Mouse (Mus musculus): ENCODE data around the gene Emc9. TPM values are rescaled to one million over a fixed set of nuclear protein-coding genes. Genes with fewer than 3 reads are reported as not detected.
A peak's percentile ranks its signal among the peaks of the same experiment; 100 is the strongest.

Gene Emc9
- polyA plus RNA-seq, 1 experiment from 2014 or later = 7.9 TPM

DNA sequence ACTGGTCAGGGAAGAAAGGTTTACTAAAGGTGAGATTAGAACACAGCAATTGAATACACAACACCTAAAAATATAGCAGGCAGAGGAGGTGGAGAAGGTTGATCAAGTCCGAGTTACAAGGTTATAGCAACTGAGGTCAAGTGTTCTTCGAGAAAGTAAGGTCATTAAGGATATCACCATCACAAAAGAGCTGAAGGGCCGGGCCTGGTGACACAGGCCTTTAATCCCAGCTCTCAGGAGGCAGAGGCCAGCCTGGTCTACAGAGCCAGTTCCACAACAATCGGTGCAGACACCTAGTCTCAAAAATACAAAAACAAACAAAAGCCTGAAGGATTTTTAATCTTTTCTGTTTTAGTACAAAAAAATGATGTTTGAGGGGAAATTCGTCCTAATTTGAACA is 33.8 kb downstream of the Emc9 start:
- H3K4me3 ChIP-seq = no peak overlapping the region
- H3K36me3 ChIP-seq = peaks cover 21% of the 10 kb centered on the region
- H3K27ac ChIP-seq (replicated peaks) = no peak overlapping the region
- no peaks in the 10 kb centered on the region for H3K9me3 ChIP-seq (replicated peaks)
- DNase-seq (ENCODE audit: low spot score) = no peak
- H3K4me1 ChIP-seq = 0 out of 2 replicates have a peak, but pooled peaks cover 2% of the 10 kb centered on the region
- no peaks in the 10 kb centered on the region for H3K27me3 ChIP-seq (ENCODE audit: low read depth, poor library complexity, severe bottlenecking)
- WGBS = 75% methylated on average over 5 of the region's 5 CpGs

DNA sequence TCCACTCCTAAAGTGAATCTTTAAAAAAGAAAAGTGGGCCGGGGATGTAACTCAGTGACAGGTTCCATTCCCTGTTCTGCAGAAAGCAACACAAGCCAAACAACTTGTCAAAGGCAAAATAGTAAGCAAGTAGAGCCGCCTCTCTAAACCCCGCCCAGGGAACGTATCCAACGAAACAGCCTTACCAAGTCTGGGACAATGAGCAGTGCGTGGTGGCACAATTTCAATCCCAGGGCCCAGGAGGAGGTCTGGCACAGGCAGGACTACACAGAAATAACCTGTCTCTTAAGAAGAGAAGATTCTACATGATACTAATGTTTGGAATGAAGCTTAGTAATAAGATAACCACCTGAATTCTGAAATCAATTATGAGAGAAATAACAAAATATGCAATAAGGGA is 34.9 kb downstream of the Emc9 start:
- H3K27me3 ChIP-seq (ENCODE audit: low read depth, poor library complexity, severe bottlenecking) = no peaks in the 10 kb centered on the region
- H3K27ac ChIP-seq (replicated peaks) = no peak overlapping the region
- H3K36me3 ChIP-seq = peaks cover 26% of the 10 kb centered on the region
- DNase-seq (ENCODE audit: low spot score) = no peak
- H3K4me3 ChIP-seq = no peak overlapping the region
- H3K9me3 ChIP-seq (replicated peaks) = no peaks in the 10 kb centered on the region
- WGBS = 93% methylated on average over 6 of the region's 6 CpGs
- 0 out of 2 replicates have a peak, but pooled peaks cover 2% of the 10 kb centered on the region for H3K4me1 ChIP-seq

DNA sequence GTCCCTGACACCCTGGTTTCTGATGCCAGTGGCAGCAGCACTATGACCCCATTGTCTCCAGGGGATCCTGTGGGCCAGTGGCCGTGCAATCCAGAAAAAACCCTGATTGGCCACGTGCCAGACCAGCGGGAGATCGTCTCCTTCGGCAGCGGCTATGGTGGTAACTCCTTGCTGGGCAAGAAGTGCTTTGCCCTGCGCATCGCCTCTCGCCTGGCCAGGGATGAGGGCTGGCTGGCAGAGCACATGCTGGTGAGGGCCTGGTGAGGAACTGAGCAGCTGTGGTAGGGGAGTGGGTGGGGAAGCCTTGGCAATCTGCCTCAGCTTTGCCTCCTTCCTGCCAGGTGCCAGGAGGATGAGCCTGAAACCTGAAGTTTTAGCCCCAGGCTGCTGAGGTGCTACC is 40.8 kb downstream of the Emc9 start:
- Histone ChIP-seq H3K4me3 (no peak overlapping the region), H3K27me3 (ENCODE audit: low read depth, poor library complexity, severe bottlenecking) (0 out of 2 replicates have a peak, but pooled peaks cover 4% of the 10 kb centered on the region), H3K27ac (replicated peaks) (no peak overlapping the region), H3K4me1 (peaks cover 22% of the 10 kb centered on the region), H3K36me3 (peaks cover 44% of the 10 kb centered on the region), H3K9me3 (replicated peaks) (no peaks in the 10 kb centered on the region)
- WGBS = 93% methylated on average over 9 of the region's 9 CpGs
- no peak for DNase-seq (ENCODE audit: low spot score)

DNA sequence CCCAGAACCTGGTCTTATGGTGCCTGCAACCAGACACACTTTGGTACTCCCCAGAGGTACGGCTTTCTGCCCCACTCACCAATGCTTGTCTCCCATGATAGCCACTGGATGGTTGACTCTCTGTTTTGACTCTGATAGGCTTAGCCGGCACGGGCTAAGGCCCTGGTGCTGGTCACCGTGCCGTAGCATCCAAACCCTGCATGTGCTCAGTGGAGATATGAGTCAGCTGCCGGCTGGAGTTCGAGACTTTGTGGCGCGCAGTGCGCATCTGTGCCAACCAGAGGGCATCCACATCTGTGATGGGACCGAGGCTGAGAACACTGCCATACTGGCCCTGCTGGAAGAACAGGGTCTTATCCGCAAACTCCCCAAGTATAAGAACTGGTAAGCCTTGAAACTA is 42.8 kb downstream of the Emc9 start:
- Histone ChIP-seq H3K4me3 (no peak overlapping the region), H3K27ac (replicated peaks) (no peak overlapping the region), H3K4me1 (peaks cover 22% of the 10 kb centered on the region), H3K9me3 (replicated peaks) (no peaks in the 10 kb centered on the region), H3K27me3 (ENCODE audit: low read depth, poor library complexity, severe bottlenecking) (peaks cover 9% of the 10 kb centered on the region; the same call in 1 of the 2 replicates), H3K36me3 (peaks cover 25% of the 10 kb centered on the region)
- 97% methylated on average over 12 of the region's 12 CpGs for WGBS
- no peak for DNase-seq (ENCODE audit: low spot score)

DNA sequence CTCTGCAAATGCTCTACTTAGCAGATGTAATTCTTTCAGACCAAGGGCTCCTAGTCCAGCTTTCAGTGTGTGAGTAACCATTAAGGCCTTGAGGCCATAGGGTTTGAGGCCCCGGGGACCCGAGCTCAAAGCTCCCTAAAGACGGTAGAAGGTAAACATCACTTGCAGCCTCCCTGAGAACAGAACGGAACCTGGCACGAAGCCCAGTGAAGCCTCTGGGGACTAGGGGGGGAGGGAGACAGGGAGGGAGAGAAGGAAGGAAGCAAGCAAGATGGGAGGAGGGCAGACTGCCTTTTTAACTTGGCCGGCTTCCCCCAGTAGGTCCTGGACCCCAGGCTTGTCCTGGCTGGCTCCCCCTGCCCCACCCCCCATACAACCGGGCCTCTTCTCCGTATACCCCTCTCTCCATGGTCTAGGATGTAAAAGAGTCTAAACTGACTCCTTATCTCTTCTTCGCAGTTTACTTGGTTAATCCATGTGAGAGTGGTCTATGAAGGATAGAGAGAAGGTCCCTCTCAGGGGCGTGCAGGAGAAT is 44.2 kb downstream of the Emc9 start:
- peaks cover 22% of the 10 kb centered on the region for H3K4me1 ChIP-seq
- peaks cover 9% of the 10 kb centered on the region; the same call in 1 of the 2 replicates for H3K27me3 ChIP-seq (ENCODE audit: low read depth, poor library complexity, severe bottlenecking)
- peak overlapping the region; percentile 86 for H3K27ac ChIP-seq (replicated peaks)
- no peak for DNase-seq (ENCODE audit: low spot score)
- 11% methylated on average over 10 of the region's 10 CpGs for WGBS
- peak overlapping the region; percentile 73 for H3K4me3 ChIP-seq
- peaks cover 19% of the 10 kb centered on the region for H3K36me3 ChIP-seq
- H3K9me3 ChIP-seq (replicated peaks) = no peaks in the 10 kb centered on the region

DNA sequence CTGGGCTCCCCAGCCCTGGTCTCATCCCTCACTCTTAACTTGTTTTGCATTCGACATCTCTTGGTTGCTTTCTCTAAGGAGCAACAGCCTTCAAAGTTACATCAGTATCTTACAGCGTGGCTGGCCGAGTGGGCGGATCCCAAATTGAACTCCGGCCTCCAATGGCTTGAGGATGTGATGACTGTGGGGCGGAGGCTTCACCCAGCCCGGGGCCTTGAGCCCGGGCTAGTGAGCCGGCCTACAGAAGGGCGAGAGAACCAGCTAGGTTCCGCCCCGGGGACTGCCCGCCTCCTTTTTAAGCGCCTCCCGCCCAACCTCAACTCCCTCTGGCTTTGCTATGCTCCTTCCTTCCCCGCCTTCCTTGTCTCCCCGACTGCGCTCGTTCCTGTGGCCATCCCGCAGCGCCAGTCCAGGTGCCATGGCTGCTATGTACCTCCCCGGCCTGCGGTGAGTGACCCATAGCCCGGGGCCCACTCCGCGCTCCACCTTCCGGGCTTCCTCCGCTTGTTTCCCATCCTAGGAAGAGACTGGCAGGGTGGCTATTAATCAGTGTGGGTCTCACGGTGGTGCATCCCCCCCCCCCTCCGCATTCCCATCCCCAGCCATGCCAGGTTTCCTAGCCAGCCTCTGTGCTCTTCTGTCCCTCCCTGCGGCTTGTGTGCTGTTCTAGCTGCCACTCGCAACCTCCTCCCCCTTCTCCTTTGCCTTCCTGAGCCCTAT is 44.9 kb downstream of the Emc9 start, which contains the start of gene Pck2:
TSS of gene Pck2 (plus strand) at position 200 of the 720 bp plus-strand sequence.
- peaks cover 9% of the 10 kb centered on the region; the same call in 1 of the 2 replicates for H3K27me3 ChIP-seq (ENCODE audit: low read depth, poor library complexity, severe bottlenecking)
- H3K4me1 ChIP-seq = peaks cover 22% of the 10 kb centered on the region
- peaks cover 18% of the 10 kb centered on the region for H3K36me3 ChIP-seq
- peak within 1 kb of the TSS; percentile 73 for H3K4me3 ChIP-seq
- H3K27ac ChIP-seq (replicated peaks) = peak within 1 kb of the TSS; percentile 86
- H3K9me3 ChIP-seq (replicated peaks) = no peaks in the 10 kb centered on the region
- WGBS = under 1% methylated on average over 32 of the region's 32 CpGs
- DNase-seq (ENCODE audit: low spot score) = peak; percentile 81

DNA sequence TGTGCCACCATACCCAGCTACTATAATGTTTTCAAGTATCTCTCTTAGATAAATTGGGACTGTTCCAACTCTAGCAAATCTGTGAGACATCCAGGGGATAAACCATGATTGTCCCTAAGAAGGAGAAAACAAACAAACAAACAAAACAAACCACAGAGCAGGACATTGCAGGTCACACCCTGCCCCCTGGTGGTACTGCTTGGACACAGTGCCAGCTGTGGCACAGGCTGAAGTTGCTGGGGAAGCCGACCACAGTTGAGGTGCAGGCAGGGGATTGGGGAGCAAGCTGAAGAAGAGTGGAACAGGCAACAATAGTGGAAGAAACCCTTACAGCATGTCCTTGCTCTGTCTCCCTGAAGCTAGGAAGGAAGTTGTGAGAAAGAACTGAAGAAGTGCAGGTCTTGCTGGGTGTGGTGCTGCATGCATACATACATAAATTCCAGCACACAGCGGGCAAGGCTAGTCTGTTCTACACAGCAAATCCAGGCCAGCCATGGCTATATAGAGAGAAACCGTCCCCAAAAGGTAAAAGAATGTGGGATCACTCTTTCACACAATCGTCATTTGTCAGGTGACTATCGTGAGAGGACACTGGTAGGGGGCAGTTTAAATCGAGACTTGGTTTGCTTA is 48.9 kb downstream of the Emc9 start:
- Histone ChIP-seq H3K27ac (replicated peaks) (no peak overlapping the region), H3K4me3 (no peak overlapping the region), H3K4me1 (peaks cover 18% of the 10 kb centered on the region), H3K9me3 (replicated peaks) (no peaks in the 10 kb centered on the region), H3K36me3 (no peaks in the 10 kb centered on the region), H3K27me3 (ENCODE audit: low read depth, poor library complexity, severe bottlenecking) (peaks cover 9% of the 10 kb centered on the region; the same call in 1 of the 2 replicates)
- 58% methylated on average over 6 of the region's 6 CpGs for WGBS
- peak; percentile 30 for DNase-seq (ENCODE audit: low spot score)

Other genes with a start within 250 kb of the Emc9 start
- 60.9 and 64.5 TPM in 2 replicates for gene Dhrs4, start 106.5 kb downstream of the Emc9 start, polyA plus RNA-seq (2016; fragmentation: Nextera tagmentation; extraction: Ambion mirVana)
- 5.2 and 6.6 TPM in 2 replicates for gene Carmil3, start 94.7 kb downstream of the Emc9 start, polyA plus RNA-seq (2016; fragmentation: Nextera tagmentation; extraction: Ambion mirVana)
- gene Cpne6, start 74.9 kb downstream of the Emc9 start, polyA plus RNA-seq (2016; fragmentation: Nextera tagmentation; extraction: Ambion mirVana) = 0.36 and 0.48 TPM in 2 replicates
- gene Nrl, start 60.3 kb downstream of the Emc9 start, polyA plus RNA-seq (2016; fragmentation: Nextera tagmentation; extraction: Ambion mirVana) = not detected in 2 replicates
- 16.5 and 18.5 TPM in 2 replicates for gene Pck2, start 45.0 kb downstream of the Emc9 start, polyA plus RNA-seq (2016; fragmentation: Nextera tagmentation; extraction: Ambion mirVana)
- gene Dcaf11, start 25.3 kb downstream of the Emc9 start, polyA plus RNA-seq (2016; fragmentation: Nextera tagmentation; extraction: Ambion mirVana) = 78.5 and 90.8 TPM in 2 replicates
- 0.30 TPM in 1 of 2 replicates, not detected in the other for gene A730061H03Rik, start 24.9 kb downstream of the Emc9 start, polyA plus RNA-seq (2016; fragmentation: Nextera tagmentation; extraction: Ambion mirVana)
- gene Fitm1, start 9.7 kb downstream of the Emc9 start, polyA plus RNA-seq (2016; fragmentation: Nextera tagmentation; extraction: Ambion mirVana) = 0.14 and 0.25 TPM in 2 replicates
- 88.7 and 97.9 TPM in 2 replicates for gene Psme1, start 7.2 kb downstream of the Emc9 start, polyA plus RNA-seq (2016; fragmentation: Nextera tagmentation; extraction: Ambion mirVana)
- gene Psme2, start 5.8 kb upstream of the Emc9 start, polyA plus RNA-seq (2016; fragmentation: Nextera tagmentation; extraction: Ambion mirVana) = 171 and 184 TPM in 2 replicates
- gene Rnf31, start 6.4 kb upstream of the Emc9 start, polyA plus RNA-seq (2016; fragmentation: Nextera tagmentation; extraction: Ambion mirVana) = 15.4 and 21.0 TPM in 2 replicates
- gene Irf9, start 18.3 kb upstream of the Emc9 start, polyA plus RNA-seq (2016; fragmentation: Nextera tagmentation; extraction: Ambion mirVana) = 6.5 and 6.9 TPM in 2 replicates
- 4.1 and 5.5 TPM in 2 replicates for gene Rec8, start 32.7 kb upstream of the Emc9 start, polyA plus RNA-seq (2016; fragmentation: Nextera tagmentation; extraction: Ambion mirVana)
- gene Ipo4, start 50.7 kb upstream of the Emc9 start, polyA plus RNA-seq (2016; fragmentation: Nextera tagmentation; extraction: Ambion mirVana) = 94.1 and 100 TPM in 2 replicates
- 1.1 and 1.2 TPM in 2 replicates for gene Gm49378, start 52.6 kb upstream of the Emc9 start, polyA plus RNA-seq (2016; fragmentation: Nextera tagmentation; extraction: Ambion mirVana)
- gene Tm9sf1, start 58.5 kb upstream of the Emc9 start, polyA plus RNA-seq (2016; fragmentation: Nextera tagmentation; extraction: Ambion mirVana) = 74.7 and 77.1 TPM in 2 replicates
- 0.75 and 0.79 TPM in 2 replicates for gene Tssk4, start 64.9 kb upstream of the Emc9 start, polyA plus RNA-seq (2016; fragmentation: Nextera tagmentation; extraction: Ambion mirVana)
- 65.3 and 72.9 TPM in 2 replicates for gene Mdp1, start 75.2 kb upstream of the Emc9 start, polyA plus RNA-seq (2016; fragmentation: Nextera tagmentation; extraction: Ambion mirVana)
- gene Gmpr2, start 86.6 kb upstream of the Emc9 start, polyA plus RNA-seq (2016; fragmentation: Nextera tagmentation; extraction: Ambion mirVana) = 63.5 and 65.0 TPM in 2 replicates
- gene Nedd8, start 86.8 kb upstream of the Emc9 start, polyA plus RNA-seq (2016; fragmentation: Nextera tagmentation; extraction: Ambion mirVana) = 610 and 632 TPM in 2 replicates
- 70.5 and 74.5 TPM in 2 replicates for gene Tinf2, start 96.5 kb upstream of the Emc9 start, polyA plus RNA-seq (2016; fragmentation: Nextera tagmentation; extraction: Ambion mirVana)
- gene Tgm1, start 128.6 kb upstream of the Emc9 start, polyA plus RNA-seq (2016; fragmentation: Nextera tagmentation; extraction: Ambion mirVana) = 0.27 and 0.42 TPM in 2 replicates
- 30.1 and 34.4 TPM in 2 replicates for gene Rabggta, start 137.0 kb upstream of the Emc9 start, polyA plus RNA-seq (2016; fragmentation: Nextera tagmentation; extraction: Ambion mirVana)
- gene Dhrs1, start 160.4 kb upstream of the Emc9 start, polyA plus RNA-seq (2016; fragmentation: Nextera tagmentation; extraction: Ambion mirVana) = 67.6 and 71.2 TPM in 2 replicates
- 50.6 and 60.8 TPM in 2 replicates for gene Nop9, start 160.4 kb upstream of the Emc9 start, polyA plus RNA-seq (2016; fragmentation: Nextera tagmentation; extraction: Ambion mirVana)
- gene Cideb, start 173.2 kb upstream of the Emc9 start, polyA plus RNA-seq (2016; fragmentation: Nextera tagmentation; extraction: Ambion mirVana) = 0.22 and 0.23 TPM in 2 replicates
- 0.06 and 0.22 TPM in 2 replicates for gene Ltb4r2, start 176.1 kb upstream of the Emc9 start, polyA plus RNA-seq (2016; fragmentation: Nextera tagmentation; extraction: Ambion mirVana)
- gene Ltb4r1, start 180.7 kb upstream of the Emc9 start, polyA plus RNA-seq (2016; fragmentation: Nextera tagmentation; extraction: Ambion mirVana) = 0.25 and 0.30 TPM in 2 replicates
- gene Adcy4, start 198.8 kb upstream of the Emc9 start, polyA plus RNA-seq (2016; fragmentation: Nextera tagmentation; extraction: Ambion mirVana) = 5.4 and 6.5 TPM in 2 replicates
- 6.9 and 7.1 TPM in 2 replicates for gene Ripk3, start 203.6 kb upstream of the Emc9 start, polyA plus RNA-seq (2016; fragmentation: Nextera tagmentation; extraction: Ambion mirVana)
- gene Nfatc4, start 237.8 kb upstream of the Emc9 start, polyA plus RNA-seq (2016; fragmentation: Nextera tagmentation; extraction: Ambion mirVana) = 22.0 and 24.6 TPM in 2 replicates